Mouse (Mus musculus): Measurements from ENCODE around the gene Sarnp. TPM values are rescaled to one million over a fixed set of nuclear protein-coding genes. Genes with fewer than 3 reads are reported as not detected.

The Sarnp gene
- polyA plus RNA-seq, 1 experiment: 40.8 TPM

- no peaks in the 10 kb centered on the region for H3K36me3 ChIP-seq (ENCODE audit: control insufficient read depth, insufficient read depth)
- no peaks in the 10 kb centered on the region for H3K27me3 ChIP-seq (ENCODE audit: control insufficient read depth, insufficient read depth, insufficient read length)
- peak overlapping the region; percentile 81 for H3K4me2 ChIP-seq (ENCODE audit: low read depth)
- no peak overlapping the region for H3ac ChIP-seq (ENCODE audit: control insufficient read depth, insufficient read length)
- no peaks in the 10 kb centered on the region for H3K79me2 ChIP-seq (ENCODE audit: control insufficient read depth, insufficient read depth)
- TF ChIP-seq POLR2A (IDR thresholded peaks at IDR 0.05; ENCODE audit: insufficient read length, low read depth) (no peak), CEBPB (IDR thresholded peaks at IDR 0.05; ENCODE audit: insufficient read depth, poor library complexity, severe bottlenecking) (no peak), REST (IDR thresholded peaks at IDR 0.05; ENCODE audit: insufficient read depth, insufficient read length) (no peak), USF1 (IDR thresholded peaks at IDR 0.05; ENCODE audit: low read depth) (no peak), SRF (IDR thresholded peaks at IDR 0.05; ENCODE audit: control insufficient read depth, insufficient read length, low read depth) (no peak), MYOD1 (IDR thresholded peaks at IDR 0.05; ENCODE audit: control insufficient read depth in 1 of 3, insufficient read length in 2 of 3, low read depth in 2 of 3) (no peak), E2F4 (IDR thresholded peaks at IDR 0.05; ENCODE audit: insufficient read depth) (no peak), MAX (IDR thresholded peaks at IDR 0.05; ENCODE audit: low read depth) (no peak), TCF12 (IDR thresholded peaks at IDR 0.05; ENCODE audit: insufficient read depth, poor library complexity, severe bottlenecking) (no peak), MYOG (IDR thresholded peaks at IDR 0.05; ENCODE audit: control insufficient read depth in 1 of 3, insufficient read depth in 1 of 3, insufficient read length in 2 of 3, low read depth in 2 of 3) (no peak)
- no peak overlapping the region for H3K4me3 ChIP-seq
These were observed 36.9 kb upstream of the Sarnp start for GRCm38 (mm10) chr10:128780200-128780599.

DNA sequence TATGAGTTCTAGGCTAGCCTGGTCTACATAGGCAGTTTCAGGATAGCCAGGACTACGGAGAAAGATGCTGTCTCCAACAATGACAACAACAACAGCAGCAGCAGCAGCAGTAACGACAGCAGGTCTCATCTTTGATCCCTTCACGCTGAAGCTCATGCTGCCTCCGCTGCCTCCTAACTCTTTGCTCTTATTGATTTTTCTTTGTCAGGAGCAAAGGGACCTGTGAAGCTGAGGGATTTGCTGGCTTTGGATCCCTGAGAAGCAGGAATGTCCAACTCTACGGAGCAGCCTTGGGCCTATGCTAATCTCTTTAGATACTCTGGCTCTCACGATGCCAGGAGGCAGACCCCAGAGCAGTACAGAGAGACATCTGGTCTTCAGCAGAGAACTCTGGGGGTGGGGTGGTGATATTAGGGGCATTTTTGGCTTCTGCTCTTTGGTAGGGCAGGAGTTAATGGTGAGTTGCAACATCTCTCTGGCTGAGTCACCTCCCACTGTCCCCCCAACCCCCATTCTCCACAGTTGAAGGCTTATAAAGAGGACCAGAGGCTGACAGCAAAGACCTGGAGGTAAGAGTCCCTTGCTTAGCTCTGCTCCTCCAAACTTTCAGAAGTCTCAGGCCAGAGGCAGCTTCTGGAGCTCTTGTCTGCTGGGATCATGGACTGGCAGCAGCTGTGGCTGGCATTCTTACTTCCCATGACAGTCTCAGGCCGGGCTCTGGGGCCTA, 26.6 kb upstream of the Sarnp start, which contains the start of gene Mmp19:
TSS of gene Mmp19 (plus strand) at position 513 of the 727 bp plus-strand sequence.
- peak within 1 kb of the TSS; percentile 77 for H3K4me2 ChIP-seq (ENCODE audit: low read depth)
- H3ac ChIP-seq (ENCODE audit: control insufficient read depth, insufficient read length): no peak within 1 kb of the TSS
- H3K27me3 ChIP-seq (ENCODE audit: control insufficient read depth, insufficient read depth, insufficient read length): no peaks in the 10 kb centered on the region
- H3K36me3 ChIP-seq (ENCODE audit: control insufficient read depth, insufficient read depth): no peaks in the 10 kb centered on the region
- H3K79me2 ChIP-seq (ENCODE audit: control insufficient read depth, insufficient read depth): no peaks in the 10 kb centered on the region
- TF ChIP-seq POLR2A (IDR thresholded peaks at IDR 0.05; ENCODE audit: insufficient read length, low read depth) (peak; percentile 22), CEBPB (IDR thresholded peaks at IDR 0.05; ENCODE audit: insufficient read depth, poor library complexity, severe bottlenecking) (peak; percentile 95), USF1 (IDR thresholded peaks at IDR 0.05; ENCODE audit: low read depth) (no peak)
- peak within 1 kb of the TSS; percentile 17 for H3K4me3 ChIP-seq

DNA sequence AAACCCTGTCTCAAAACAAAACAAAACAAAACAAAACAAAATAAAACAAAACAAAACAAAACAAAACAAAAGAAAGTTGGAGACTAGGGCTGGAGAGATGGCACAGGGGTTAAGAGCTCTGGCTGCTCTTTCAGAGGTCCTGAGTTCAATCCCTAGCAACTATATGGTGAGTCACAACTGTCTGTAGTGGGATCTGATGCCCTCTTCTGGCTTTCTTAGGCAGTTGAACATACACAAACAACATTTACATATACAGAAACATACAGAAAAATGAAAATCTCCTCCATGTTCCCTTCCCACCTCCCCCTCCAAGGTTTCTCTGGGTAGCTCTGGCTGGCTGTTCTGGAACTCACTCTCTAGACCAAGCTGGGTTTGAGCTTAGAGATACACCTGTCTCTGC, 25.1 kb upstream of the Sarnp start:
- TF ChIP-seq MYOD1 (IDR thresholded peaks at IDR 0.05; ENCODE audit: control insufficient read depth in 1 of 3, insufficient read length in 2 of 3, low read depth in 2 of 3) (no peak), MAX (IDR thresholded peaks at IDR 0.05; ENCODE audit: low read depth) (no peak), USF1 (IDR thresholded peaks at IDR 0.05; ENCODE audit: low read depth) (no peak), TCF12 (IDR thresholded peaks at IDR 0.05; ENCODE audit: insufficient read depth, poor library complexity, severe bottlenecking) (no peak), POLR2AphosphoS2 (IDR thresholded peaks at IDR 0.05; ENCODE audit: insufficient read length, low read depth) (no peak), MYOG (IDR thresholded peaks at IDR 0.05; ENCODE audit: control insufficient read depth in 1 of 3, insufficient read depth in 1 of 3, insufficient read length in 2 of 3, low read depth in 2 of 3) (no peak), POLR2A (IDR thresholded peaks at IDR 0.05; ENCODE audit: insufficient read length, low read depth) (no peak), CEBPB (IDR thresholded peaks at IDR 0.05; ENCODE audit: insufficient read depth, poor library complexity, severe bottlenecking) (no peak), SRF (IDR thresholded peaks at IDR 0.05; ENCODE audit: control insufficient read depth, insufficient read length, low read depth) (no peak), TCF3 (IDR thresholded peaks at IDR 0.05; ENCODE audit: insufficient read length, low read depth) (no peak), REST (IDR thresholded peaks at IDR 0.05; ENCODE audit: insufficient read depth, insufficient read length) (no peak)

DNA sequence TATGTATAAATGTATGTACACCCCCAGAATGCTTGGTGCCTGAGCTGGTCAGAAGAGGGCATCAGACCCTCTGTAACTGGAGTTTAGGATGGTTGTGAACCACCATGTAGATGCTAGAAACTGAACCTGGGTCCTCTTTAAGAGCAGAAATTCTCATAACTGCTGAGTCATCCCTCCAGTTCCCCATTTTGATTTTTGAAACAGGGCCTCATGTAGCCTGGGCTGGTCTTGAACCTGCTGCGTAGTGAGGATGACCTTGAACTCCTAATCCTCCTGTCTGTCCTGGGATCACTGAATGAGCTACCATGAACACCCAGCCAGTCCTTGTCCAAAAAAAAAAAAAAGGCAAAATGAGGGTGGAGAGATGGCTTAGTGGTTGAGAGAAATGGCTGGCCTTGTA, 23.9 kb upstream of the Sarnp start:
- no peak for TF ChIP-seq MYOD1 (IDR thresholded peaks at IDR 0.05; ENCODE audit: control insufficient read depth in 1 of 3, insufficient read length in 2 of 3, low read depth in 2 of 3)
- TF ChIP-seq USF1 (IDR thresholded peaks at IDR 0.05; ENCODE audit: low read depth): no peak
- Histone ChIP-seq H3K27me3 (ENCODE audit: control insufficient read depth, insufficient read depth, insufficient read length) (no peaks in the 10 kb centered on the region), H3K4me2 (ENCODE audit: low read depth) (no peak overlapping the region), H3K36me3 (ENCODE audit: control insufficient read depth, insufficient read depth) (no peaks in the 10 kb centered on the region), H3K4me3 (no peak overlapping the region), H3K79me2 (ENCODE audit: control insufficient read depth, insufficient read depth) (no peaks in the 10 kb centered on the region), H3ac (ENCODE audit: control insufficient read depth, insufficient read length) (no peak overlapping the region)

More for the DNA sequence above, 25.1 kb upstream of the Sarnp start:
- H3K79me2 ChIP-seq (ENCODE audit: control insufficient read depth, insufficient read depth): no peaks in the 10 kb centered on the region
- H3ac ChIP-seq (ENCODE audit: control insufficient read depth, insufficient read length): no peak overlapping the region
- H3K4me3 ChIP-seq: no peak overlapping the region
- peak overlapping the region; percentile 3 for H3K4me2 ChIP-seq (ENCODE audit: low read depth)
- no peaks in the 10 kb centered on the region for H3K36me3 ChIP-seq (ENCODE audit: control insufficient read depth, insufficient read depth)
- H3K27me3 ChIP-seq (ENCODE audit: control insufficient read depth, insufficient read depth, insufficient read length): no peaks in the 10 kb centered on the region

DNA sequence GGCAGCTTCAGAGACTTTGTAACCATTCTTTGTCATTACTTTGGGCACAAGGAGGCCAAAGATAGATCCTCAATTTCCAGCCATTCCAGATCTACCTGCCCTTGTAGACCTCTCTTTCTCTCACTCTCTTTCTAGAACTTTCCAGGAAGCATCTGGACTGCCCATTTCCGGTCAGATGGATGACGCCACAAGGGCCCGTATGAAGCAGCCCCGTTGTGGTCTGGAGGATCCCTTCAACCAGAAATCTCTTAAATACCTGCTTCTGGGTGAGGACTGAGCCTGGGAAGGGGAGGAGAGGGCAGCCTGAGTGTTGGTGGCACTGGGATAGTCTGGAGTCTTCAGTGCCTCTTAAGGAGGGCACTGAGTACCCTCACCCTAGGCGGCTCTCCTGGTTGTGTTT, 22.7 kb upstream of the Sarnp start:
- no peak overlapping the region for H3K4me3 ChIP-seq
- no peaks in the 10 kb centered on the region for H3K27me3 ChIP-seq (ENCODE audit: control insufficient read depth, insufficient read depth, insufficient read length)
- H3K4me2 ChIP-seq (ENCODE audit: low read depth): no peak overlapping the region

More for the DNA sequence above, 22.7 kb upstream of the Sarnp start:
- Histone ChIP-seq H3K36me3 (ENCODE audit: control insufficient read depth, insufficient read depth) (peaks cover 3% of the 10 kb centered on the region), H3ac (ENCODE audit: control insufficient read depth, insufficient read length) (no peak overlapping the region), H3K79me2 (ENCODE audit: control insufficient read depth, insufficient read depth) (no peaks in the 10 kb centered on the region)
- TF ChIP-seq POLR2A (IDR thresholded peaks at IDR 0.05; ENCODE audit: insufficient read length, low read depth): no peak
- no peak for TF ChIP-seq MAX (IDR thresholded peaks at IDR 0.05; ENCODE audit: low read depth)
- no peak for TF ChIP-seq TCF3 (IDR thresholded peaks at IDR 0.05; ENCODE audit: insufficient read length, low read depth)
- TF ChIP-seq E2F4 (IDR thresholded peaks at IDR 0.05; ENCODE audit: insufficient read depth): no peak
- no peak for TF ChIP-seq MYOG (IDR thresholded peaks at IDR 0.05; ENCODE audit: control insufficient read depth in 1 of 3, insufficient read depth in 1 of 3, insufficient read length in 2 of 3, low read depth in 2 of 3)
- TF ChIP-seq REST (IDR thresholded peaks at IDR 0.05; ENCODE audit: insufficient read depth, insufficient read length): no peak
- no peak for TF ChIP-seq USF1 (IDR thresholded peaks at IDR 0.05; ENCODE audit: low read depth)
- no peak for TF ChIP-seq SRF (IDR thresholded peaks at IDR 0.05; ENCODE audit: control insufficient read depth, insufficient read length, low read depth)
- no peak for TF ChIP-seq TCF12 (IDR thresholded peaks at IDR 0.05; ENCODE audit: insufficient read depth, poor library complexity, severe bottlenecking)
- no peak for TF ChIP-seq MYOD1 (IDR thresholded peaks at IDR 0.05; ENCODE audit: control insufficient read depth in 1 of 3, insufficient read length in 2 of 3, low read depth in 2 of 3)
- no peak for TF ChIP-seq POLR2AphosphoS2 (IDR thresholded peaks at IDR 0.05; ENCODE audit: insufficient read length, low read depth)
- TF ChIP-seq CEBPB (IDR thresholded peaks at IDR 0.05; ENCODE audit: insufficient read depth, poor library complexity, severe bottlenecking): no peak
